Mouse (Mus musculus) heart, postnatal 0 days (tissue): ENCODE measurements around the gene Igfn1. TPM values are rescaled to one million over a fixed set of nuclear protein-coding genes. Genes with fewer than 3 reads are reported as not detected.

Experiments used
- ATAC-seq: fragments of 200-750 bp; cut with Nextera tagmentation; 2 replicates; pipeline ENCODE4 v1.8.0; 2017; ENCODE audit warnings: low read depth, moderate number of reproducible peaks, moderate library complexity; ENCODE audit not compliant: insufficient read depth
- DNase-seq: peaks from one replicate; pipeline ENCODE4 v3.0.0-alpha.2; 2016; ENCODE audit warnings: low spot score
- H3K27ac ChIP-seq: fragments of 300-500 bp; sonication (generic); 2 replicates; pipeline ENCODE4 v1.5.1; 2014; ENCODE audit warnings: low read depth, mild to moderate bottlenecking
- H3K27me3 ChIP-seq: fragments of 300-500 bp; sonication (generic); 2 replicates; pipeline ENCODE4 v1.6.1; 2014; ENCODE audit warnings: low read length, mixed read lengths; ENCODE audit not compliant: control insufficient read depth, insufficient read depth
- H3K36me3 ChIP-seq: fragments of 300-500 bp; sonication (generic); replicated peaks from 2 replicates; pipeline ENCODE4 v1.6.1; 2014; ENCODE audit warnings: low read length, mixed read lengths; ENCODE audit not compliant: control insufficient read depth, insufficient read depth
- H3K4me1 ChIP-seq: fragments of 300-500 bp; sonication (generic); 2 replicates; pipeline ENCODE4 v1.6.1; 2014; ENCODE audit warnings: antibody characterized with exemption; ENCODE audit not compliant: control insufficient read depth, insufficient read depth
- H3K4me2 ChIP-seq: fragments of 300-500 bp; sonication (generic); 2 replicates; pipeline ENCODE4 v1.6.1; 2014; ENCODE audit warnings: low read depth, mild to moderate bottlenecking, low read length, moderate library complexity
- H3K4me3 ChIP-seq: fragments of 300-500 bp; sonication (generic); 2 replicates; pipeline ENCODE4 v1.5.1; 2014; ENCODE audit warnings: low read depth, low read length
- H3K9ac ChIP-seq: fragments of 300-500 bp; sonication (generic); replicated peaks from 2 replicates; pipeline ENCODE4 v1.6.1; 2014; ENCODE audit warnings: low read depth, low read length, mixed read lengths
- H3K9me3 ChIP-seq: fragments of 300-500 bp; sonication (generic); replicated peaks from 2 replicates; pipeline ENCODE4 v1.6.1; 2016; ENCODE audit warnings: low read length; ENCODE audit not compliant: control insufficient read depth
- CTCF ChIP-seq: IDR thresholded peaks from 2 replicates; pipeline ENCODE4 v1.5.1; 2016; ENCODE audit warnings: antibody characterized with exemption, control low read depth, low read depth
- EP300 ChIP-seq: IDR thresholded peaks from 2 replicates; pipeline ENCODE4 v1.6.1; 2016; ENCODE audit warnings: antibody characterized with exemption, low read depth
- WGBS: fragments of 180-500 bp; shearing (Covaris S2); extraction: QIAGEN DNeasy Blood & Tissue Kit; methylation state at CpG from one replicate; pipeline ENCODE4 v1.1.7; 2014; 5-methylcytosine and 5-hydroxymethylcytosine counted together
- polyA plus RNA-seq: library from polyadenylated mRNA; unstranded; fragments of >200 nt; fragmentation: Nextera tagmentation; extraction: Ambion mirVana; gene quantifications from 2 replicates; pipeline ENCODE4 v1.2.1, GENCODE M21; 2015
- total RNA-seq: library from RNA; depleted of rRNA; stranded (reverse); fragments of >200 nt; gene quantifications from 2 replicates; pipeline ENCODE4 v1.2.3, GENCODE M21; 2014; ENCODE audit warnings: low replicate concordance; rRNA removed

Gene Igfn1
- total RNA-seq (not detected in 2 replicates), polyA plus RNA-seq (0.04 and 0.05 TPM in 2 replicates)

GRCm38 (mm10) chr1:136006292-136006748, at the start of gene Igfn1:
TSS of gene Igfn1 (minus strand) at chr1:136006342.
- no peak for ATAC-seq
- peak within 1 kb of the TSS; percentile 52 for H3K4me3 ChIP-seq
- no peak for DNase-seq
- TF ChIP-seq EP300 (no peak), CTCF (no peak)
- H3K9me3 ChIP-seq = peaks cover 4% of the 10 kb centered on the region
- 91% methylated on average over 3 of the region's 3 CpGs for WGBS
- 0 out of 2 replicates have a peak, but pooled peaks cover 4% of the 10 kb centered on the region for H3K4me1 ChIP-seq
- H3K4me2 ChIP-seq = peak within 1 kb of the TSS; percentile 76
- no peaks in the 10 kb centered on the region for H3K27me3 ChIP-seq
- no peak within 1 kb of the TSS for H3K27ac ChIP-seq
- H3K36me3 ChIP-seq = no peaks in the 10 kb centered on the region
- H3K9ac ChIP-seq = no peak within 1 kb of the TSS

- Histone ChIP-seq H3K4me1 (no peaks in the 10 kb centered on the region), H3K4me3 (no peak overlapping the region), H3K4me2 (no peak overlapping the region), H3K27me3 (peaks cover 21% of the 10 kb centered on the region), H3K9me3 (no peaks in the 10 kb centered on the region), H3K36me3 (no peaks in the 10 kb centered on the region), H3K27ac (no peak overlapping the region), H3K9ac (no peak overlapping the region)
- WGBS = 88% methylated on average over 3 of the region's 3 CpGs
- no peak for TF ChIP-seq CTCF
- no peak for ATAC-seq
- no peak for DNase-seq
Observed at GRCm38 (mm10) chr1:136055771-136056170, 49.6 kb upstream of the Igfn1 start.

- ATAC-seq = no peak
- Histone ChIP-seq H3K27ac (no peak within 1 kb of the TSS), H3K9me3 (no peaks in the 10 kb centered on the region), H3K4me3 (no peak within 1 kb of the TSS), H3K4me2 (no peak within 1 kb of the TSS), H3K9ac (no peak within 1 kb of the TSS), H3K27me3 (peaks cover 51% of the 10 kb centered on the region), H3K36me3 (no peaks in the 10 kb centered on the region), H3K4me1 (no peaks in the 10 kb centered on the region)
- DNase-seq = no peak
- TF ChIP-seq EP300 (no peak), CTCF (no peak)
- WGBS = 44% methylated on average over 11 of the region's 11 CpGs
Observed at GRCm38 (mm10) chr1:136052547-136052946, 46.4 kb upstream of the Igfn1 start, which contains the start of gene Cacna1s. TSS of gene Cacna1s (plus strand) at chr1:136052750.

GRCm38 (mm10) chr1:136051465-136051864, 45.3 kb upstream of the Igfn1 start:
- Histone ChIP-seq H3K9me3 (no peaks in the 10 kb centered on the region), H3K27me3 (peaks cover 57% of the 10 kb centered on the region), H3K36me3 (no peaks in the 10 kb centered on the region), H3K9ac (no peak overlapping the region), H3K4me3 (peak overlapping the region; percentile 25; the same call in 1 of the 2 replicates), H3K4me1 (no peaks in the 10 kb centered on the region), H3K27ac (no peak overlapping the region), H3K4me2 (peak overlapping the region; percentile 29; the same call in 1 of the 2 replicates)
- TF ChIP-seq CTCF (peak; percentile 92), EP300 (no peak)
- peak; percentile 80 for ATAC-seq
- 0% methylated on average over 6 of the region's 6 CpGs for WGBS
- peak; percentile 92 for DNase-seq

- TF ChIP-seq EP300 (no peak), CTCF (no peak)
- Histone ChIP-seq H3K36me3 (no peaks in the 10 kb centered on the region), H3K4me3 (peak overlapping the region; percentile 25), H3K4me1 (no peaks in the 10 kb centered on the region), H3K4me2 (peak overlapping the region; percentile 29), H3K27ac (no peak overlapping the region), H3K9me3 (no peaks in the 10 kb centered on the region), H3K27me3 (peaks cover 58% of the 10 kb centered on the region), H3K9ac (no peak overlapping the region)
- 2% methylated on average over 31 of the region's 36 CpGs for WGBS
- DNase-seq (no peak), ATAC-seq (0 out of 2 replicates have a peak, but pooled peaks have one; percentile 28)
Observed at GRCm38 (mm10) chr1:136051013-136051315, 44.8 kb upstream of the Igfn1 start.
